Mouse (Mus musculus) neural tube, embryonic 14.5 days (tissue): Measurements from ENCODE around the gene Amotl1. TPM values are rescaled to one million over a fixed set of nuclear protein-coding genes. Genes with fewer than 3 reads are reported as not detected.

ENCODE experiments used
- ATAC-seq: fragments of 200-750 bp; cut with Nextera tagmentation; 2 replicates; pipeline ENCODE4 v1.8.0; 2017; ENCODE audit warnings: low read depth, mild to moderate bottlenecking, moderate TSS enrichment, moderate library complexity
- H3K27ac ChIP-seq: fragments of 300-500 bp; sonication (generic); 2 replicates; pipeline ENCODE4 v1.5.1; 2014; ENCODE audit warnings: low read depth, mild to moderate bottlenecking, control low read depth, low read length, moderate library complexity, mixed read lengths
- H3K27me3 ChIP-seq: fragments of 300-500 bp; sonication (generic); 2 replicates; pipeline ENCODE4 v1.6.1; 2014; ENCODE audit warnings: low read length; ENCODE audit not compliant: control insufficient read depth, insufficient read depth
- H3K36me3 ChIP-seq: fragments of 300-500 bp; sonication (generic); 2 replicates; pipeline ENCODE4 v1.6.1; 2014; ENCODE audit warnings: low read length, mixed read lengths; ENCODE audit not compliant: control insufficient read depth, insufficient read depth
- H3K4me1 ChIP-seq: fragments of 300-500 bp; sonication (generic); 2 replicates; pipeline ENCODE4 v1.6.1; 2014; ENCODE audit warnings: low read length; ENCODE audit not compliant: control insufficient read depth, insufficient read depth
- H3K4me2 ChIP-seq: fragments of 300-500 bp; sonication (generic); 2 replicates; pipeline ENCODE4 v1.6.1; 2014; ENCODE audit warnings: mild to moderate bottlenecking, low read depth, low read length, control low read depth
- H3K4me3 ChIP-seq: fragments of 300-500 bp; sonication (generic); 2 replicates; pipeline ENCODE4 v1.5.1; 2014; ENCODE audit warnings: low read depth, low read length, control low read depth, mixed read lengths
- H3K9ac ChIP-seq: fragments of 300-500 bp; sonication (generic); replicated peaks from 2 replicates; pipeline ENCODE4 v1.6.1; 2014; ENCODE audit warnings: low read depth, mild to moderate bottlenecking, control low read depth, low read length, mixed read lengths
- H3K9me3 ChIP-seq: fragments of 300-500 bp; sonication (generic); 2 replicates; pipeline ENCODE4 v1.6.1; 2016; ENCODE audit warnings: low read length; ENCODE audit not compliant: control insufficient read depth
- WGBS: fragments of 180-500 bp; shearing (Covaris S2); extraction: QIAGEN DNeasy Blood & Tissue Kit; methylation state at CpG from one replicate; pipeline ENCODE4 v1.1.7; 2014; 5-methylcytosine and 5-hydroxymethylcytosine counted together
- polyA plus RNA-seq: library from polyadenylated mRNA; unstranded; fragments of >200 nt; fragmentation: Nextera tagmentation; extraction: Ambion mirVana; gene quantifications from 2 replicates; pipeline ENCODE4 v1.2.1, GENCODE M21; 2014

Gene Amotl1
- polyA plus RNA-seq, 1 experiment from 2014 or later, result 8.2 TPM

DNA sequence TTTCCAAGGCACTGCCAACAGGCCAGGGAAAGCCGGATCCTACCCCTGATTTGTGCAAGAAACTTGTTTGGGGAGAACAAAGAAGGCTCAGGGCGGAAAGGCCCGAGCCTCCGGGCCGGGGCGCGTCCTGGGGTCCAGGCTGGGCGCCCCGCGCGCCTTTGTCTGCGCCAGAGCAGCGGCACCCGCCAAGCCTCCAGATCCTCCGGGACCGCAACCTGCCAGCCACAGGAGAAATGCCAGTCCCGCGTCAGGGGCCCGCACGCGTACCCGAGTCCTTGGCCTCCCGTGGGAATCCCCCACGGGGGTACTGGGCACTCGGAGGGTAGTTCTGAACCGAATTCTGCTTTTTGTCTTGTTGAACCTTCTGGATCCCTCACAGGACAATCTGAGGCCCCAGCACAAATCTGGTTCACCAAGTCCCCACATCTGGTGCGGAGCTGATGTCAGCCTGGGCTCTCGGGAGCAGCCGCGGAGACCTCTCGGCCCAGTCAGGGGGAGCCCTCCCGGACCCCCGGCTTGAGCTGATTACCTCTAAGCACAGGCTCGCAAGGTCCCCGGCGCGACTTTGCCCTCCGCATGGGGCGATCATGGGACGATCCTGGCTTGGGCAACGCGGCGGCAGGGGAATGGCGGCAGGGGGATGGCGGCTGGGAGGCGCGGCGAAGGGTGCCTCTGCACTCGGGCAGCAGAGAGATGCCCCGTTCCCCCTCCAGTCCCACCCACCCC lies 30.5 kb downstream of the Amotl1 start:
- Histone ChIP-seq H3K36me3 (no peaks in the 10 kb centered on the region), H3K4me1 (peaks cover 23% of the 10 kb centered on the region), H3K27ac (peak overlapping the region; percentile 49), H3K4me3 (peak overlapping the region; percentile 72), H3K9ac (peak overlapping the region; percentile 92), H3K27me3 (no peaks in the 10 kb centered on the region), H3K4me2 (peak overlapping the region; percentile 69), H3K9me3 (no peaks in the 10 kb centered on the region)
- peak; percentile 72 for ATAC-seq
- WGBS, result under 1% methylated on average over 47 of the region's 50 CpGs

DNA sequence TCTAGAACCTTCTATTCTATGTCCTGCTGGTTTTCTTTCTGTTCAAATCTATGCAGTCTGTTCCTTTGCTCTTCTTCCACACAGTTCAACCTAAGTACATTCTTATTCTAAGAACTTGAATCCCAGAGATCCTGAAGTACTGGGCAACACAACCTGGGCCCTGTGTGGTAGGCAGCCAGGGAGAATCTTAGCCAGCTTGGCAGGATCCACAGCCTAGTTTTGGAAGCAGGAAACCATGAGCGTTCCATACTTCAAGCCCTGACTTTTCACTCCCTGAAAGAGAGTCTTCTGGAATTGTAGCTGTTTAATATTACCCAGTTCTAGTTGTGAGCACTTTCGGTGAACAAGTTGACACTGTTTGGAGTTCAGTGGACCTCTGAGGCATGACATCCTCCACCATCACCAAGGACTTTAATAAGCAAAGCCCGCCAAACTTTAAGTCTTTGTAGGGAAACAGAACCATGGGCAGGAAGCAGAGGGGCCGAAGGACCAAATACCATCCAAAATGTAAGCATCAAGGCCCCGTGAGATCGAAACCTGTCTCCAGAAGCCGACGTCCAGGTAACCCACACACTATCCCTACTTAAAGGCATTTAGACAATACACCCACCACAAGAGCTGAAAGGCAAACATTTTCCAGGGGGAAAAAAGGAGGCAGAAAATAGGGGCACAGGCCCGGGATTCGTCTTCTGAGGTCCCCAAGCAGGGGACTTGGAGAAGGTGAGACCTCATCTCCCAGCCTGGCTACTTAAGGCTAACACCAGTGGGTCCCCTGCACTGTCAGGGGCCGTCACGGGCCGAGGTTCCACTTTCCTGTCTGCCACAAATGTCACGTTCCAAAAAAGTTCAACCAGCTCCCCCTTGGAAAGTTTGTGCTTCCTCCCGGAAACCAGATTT lies 31.3 kb downstream of the Amotl1 start:
- H3K4me2 ChIP-seq, result peak overlapping the region; percentile 69
- 11% methylated on average over 15 of the region's 15 CpGs for WGBS
- H3K4me1 ChIP-seq, result peaks cover 24% of the 10 kb centered on the region
- H3K27me3 ChIP-seq, result no peaks in the 10 kb centered on the region
- ATAC-seq, result no peak
- no peaks in the 10 kb centered on the region for H3K36me3 ChIP-seq
- peak overlapping the region; percentile 92 for H3K9ac ChIP-seq
- no peaks in the 10 kb centered on the region for H3K9me3 ChIP-seq
- H3K4me3 ChIP-seq, result peak overlapping the region; percentile 72
- peak overlapping the region; percentile 49 for H3K27ac ChIP-seq

DNA sequence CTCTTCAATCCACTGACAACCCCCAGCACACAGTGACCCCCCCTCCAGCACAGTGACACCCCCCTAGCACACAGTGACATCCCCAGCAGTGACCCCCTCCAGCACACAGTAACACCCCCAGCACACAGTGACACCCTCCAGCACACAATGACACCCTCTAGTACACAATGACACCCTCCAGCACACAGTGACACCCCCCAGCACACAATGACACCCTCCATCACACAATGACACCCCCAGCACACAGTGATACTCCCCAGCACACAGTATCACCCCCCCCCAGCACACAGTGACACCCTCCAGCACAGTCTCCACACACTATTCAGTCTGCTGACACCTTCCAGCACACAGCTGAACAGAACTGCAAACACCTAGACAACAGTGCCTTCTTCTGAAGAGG lies 32.3 kb downstream of the Amotl1 start:
- Histone ChIP-seq H3K9me3 (no peaks in the 10 kb centered on the region), H3K36me3 (no peaks in the 10 kb centered on the region), H3K4me2 (peak overlapping the region; percentile 69), H3K4me3 (peak overlapping the region; percentile 72; the same call in 1 of the 2 replicates), H3K27ac (no peak overlapping the region), H3K4me1 (peaks cover 30% of the 10 kb centered on the region), H3K27me3 (no peaks in the 10 kb centered on the region), H3K9ac (0 out of 2 replicates have a peak overlapping the region, but pooled peaks have one; percentile 26)
- ATAC-seq, result no peak; the same call in 1 of the 2 replicates

DNA sequence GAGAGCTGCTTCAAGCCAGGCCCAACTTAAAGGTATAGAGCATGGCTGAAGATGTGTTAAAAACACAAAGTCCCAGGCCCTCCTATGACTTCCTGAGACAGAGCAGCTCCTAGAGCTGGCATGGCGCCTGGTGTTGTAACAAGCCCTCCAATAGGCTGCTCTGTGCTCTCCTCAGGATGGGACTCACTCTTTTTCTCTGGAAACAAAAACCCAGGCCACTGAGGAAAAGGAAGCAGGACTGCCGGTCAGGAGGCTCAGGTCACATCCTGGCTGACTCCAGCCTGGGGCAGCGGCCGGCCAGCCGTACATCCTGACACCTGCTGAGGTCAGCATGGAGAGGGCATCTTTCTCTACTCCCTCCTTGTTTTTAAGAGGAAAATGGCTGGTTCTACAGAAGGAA lies 36.3 kb downstream of the Amotl1 start:
- Histone ChIP-seq H3K9me3 (no peaks in the 10 kb centered on the region), H3K4me2 (0 out of 2 replicates have a peak overlapping the region, but pooled peaks have one; percentile 2), H3K27ac (no peak overlapping the region), H3K36me3 (no peaks in the 10 kb centered on the region), H3K4me1 (peaks cover 28% of the 10 kb centered on the region), H3K4me3 (no peak overlapping the region), H3K9ac (no peak overlapping the region), H3K27me3 (no peaks in the 10 kb centered on the region)
- no peak for ATAC-seq
- WGBS, result 67% methylated on average over 5 of the region's 5 CpGs

DNA sequence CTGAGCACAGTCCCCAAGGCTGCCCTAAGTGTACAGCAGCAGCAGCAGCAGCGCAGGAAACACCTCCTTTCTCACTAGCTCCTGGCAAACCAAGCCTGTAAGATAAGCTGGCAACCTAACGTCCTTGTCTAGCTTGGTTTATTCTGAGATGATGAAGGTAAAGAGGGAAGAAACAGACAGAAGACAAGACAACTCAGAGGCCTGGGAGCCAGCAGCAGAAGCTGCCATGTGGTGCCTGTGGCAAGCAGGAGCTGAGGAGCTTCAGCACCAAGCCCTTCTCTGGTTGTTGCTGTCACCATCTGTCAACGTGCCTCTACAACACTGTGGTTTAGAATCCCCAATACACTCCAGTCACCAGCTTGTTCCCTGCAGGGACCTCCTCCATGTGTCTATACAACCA lies 37.4 kb downstream of the Amotl1 start:
- Histone ChIP-seq H3K4me2 (no peak overlapping the region), H3K36me3 (no peaks in the 10 kb centered on the region), H3K27me3 (no peaks in the 10 kb centered on the region), H3K9ac (no peak overlapping the region), H3K9me3 (no peaks in the 10 kb centered on the region), H3K27ac (no peak overlapping the region), H3K4me1 (peaks cover 18% of the 10 kb centered on the region), H3K4me3 (no peak overlapping the region)
- ATAC-seq, result no peak
- 73% methylated on average over 3 of the region's 3 CpGs for WGBS

DNA sequence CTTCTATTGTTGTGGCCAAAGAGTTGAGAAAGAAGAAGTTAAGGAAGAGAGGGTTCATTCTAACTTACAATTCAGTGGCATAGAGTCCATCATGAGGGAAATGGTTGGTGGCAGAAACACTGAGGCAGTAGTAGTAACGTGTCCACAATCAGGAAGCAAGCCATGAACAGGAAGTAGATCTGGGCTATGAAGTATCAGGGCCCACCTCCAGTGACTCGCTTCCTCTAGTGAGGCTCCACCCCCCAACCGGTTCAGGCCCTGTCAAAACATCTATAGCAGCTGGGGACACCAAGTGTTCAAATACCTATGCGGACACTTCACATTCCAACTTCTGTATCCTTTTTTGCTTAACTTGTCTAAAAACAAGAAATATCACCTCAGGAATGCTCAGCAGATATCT lies 38.9 kb downstream of the Amotl1 start:
- Histone ChIP-seq H3K9ac (no peak overlapping the region), H3K9me3 (no peaks in the 10 kb centered on the region), H3K4me2 (no peak overlapping the region), H3K27me3 (no peaks in the 10 kb centered on the region), H3K36me3 (no peaks in the 10 kb centered on the region), H3K4me1 (peaks cover 12% of the 10 kb centered on the region; the same call in 1 of the 2 replicates), H3K4me3 (no peak overlapping the region), H3K27ac (no peak overlapping the region)
- WGBS, result 95% methylated on average over 4 of the region's 4 CpGs
- ATAC-seq, result no peak

DNA sequence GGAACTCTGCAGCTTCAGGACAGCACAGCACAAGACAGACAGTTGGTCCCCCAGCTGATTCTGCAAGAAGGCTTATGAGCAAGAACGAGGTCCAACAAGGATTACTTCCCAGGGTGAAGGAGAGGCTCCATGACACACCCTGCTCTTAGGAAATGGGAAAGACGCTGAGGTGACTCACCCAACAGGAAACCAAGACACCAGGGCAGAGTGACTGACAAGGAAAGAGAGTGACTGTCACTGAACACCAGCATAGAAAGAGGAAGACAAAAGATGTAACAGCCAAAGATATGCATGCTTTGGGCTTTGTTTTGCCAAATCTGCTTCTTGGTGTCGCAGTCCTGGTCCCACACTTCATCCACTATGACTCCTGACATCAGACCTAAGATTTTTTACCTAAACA lies 40.5 kb downstream of the Amotl1 start:
- Histone ChIP-seq H3K4me3 (no peak overlapping the region), H3K4me1 (peaks cover 9% of the 10 kb centered on the region; the same call in 1 of the 2 replicates), H3K27me3 (no peaks in the 10 kb centered on the region), H3K36me3 (no peaks in the 10 kb centered on the region), H3K27ac (no peak overlapping the region), H3K4me2 (no peak overlapping the region), H3K9me3 (no peaks in the 10 kb centered on the region), H3K9ac (no peak overlapping the region)
- ATAC-seq, result no peak
- 93% methylated on average over 3 of the region's 3 CpGs for WGBS

DNA sequence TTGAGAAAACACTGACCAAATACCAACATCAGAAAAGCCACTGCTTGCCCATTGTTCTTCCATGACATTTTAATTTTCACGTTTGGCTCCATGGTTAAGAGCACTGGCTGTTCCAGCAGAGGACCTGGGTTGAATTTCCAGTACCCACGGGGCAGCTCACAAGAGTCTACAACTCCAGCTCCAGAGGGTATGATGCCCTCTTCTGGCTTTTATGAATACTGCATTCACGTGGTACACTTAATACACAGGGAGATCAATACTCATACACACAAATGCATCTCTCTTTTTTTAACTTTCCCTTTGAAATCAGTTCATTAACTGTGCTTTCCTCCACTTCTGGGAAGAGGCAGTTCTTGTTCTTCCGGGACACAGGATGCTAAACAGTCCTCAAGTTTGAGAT lies 41.4 kb downstream of the Amotl1 start:
- WGBS, result 81% methylated on average over 4 of the region's 4 CpGs
- H3K36me3 ChIP-seq, result no peaks in the 10 kb centered on the region
- no peaks in the 10 kb centered on the region for H3K27me3 ChIP-seq
- no peak overlapping the region for H3K27ac ChIP-seq
- no peak for ATAC-seq
- no peak overlapping the region for H3K9ac ChIP-seq
- no peaks in the 10 kb centered on the region for H3K9me3 ChIP-seq
- no peak overlapping the region for H3K4me2 ChIP-seq
- H3K4me1 ChIP-seq, result peaks cover 7% of the 10 kb centered on the region; the same call in 1 of the 2 replicates
- no peak overlapping the region for H3K4me3 ChIP-seq

DNA sequence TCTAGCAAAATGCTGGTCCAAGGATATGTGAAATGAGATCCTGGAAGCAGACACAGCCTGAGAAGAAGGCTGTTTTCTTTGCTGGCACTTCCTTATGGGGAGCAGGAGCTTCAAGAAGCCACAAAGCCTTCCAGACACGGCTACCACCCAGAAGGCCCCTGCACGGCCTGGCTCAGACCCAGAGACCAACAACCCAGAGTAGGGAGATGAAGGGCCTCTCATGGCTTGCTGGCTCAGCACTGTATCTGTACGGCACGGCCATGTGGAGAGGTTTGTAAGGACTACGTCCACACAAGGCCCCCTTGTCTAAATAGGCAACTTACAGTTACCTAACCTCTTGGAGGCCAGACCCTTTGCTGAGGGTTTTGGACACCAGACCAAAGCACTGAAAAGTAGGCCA lies 45.1 kb downstream of the Amotl1 start:
- WGBS, result 90% methylated on average over 5 of the region's 5 CpGs
- H3K9me3 ChIP-seq, result no peaks in the 10 kb centered on the region
- no peak for ATAC-seq
- no peaks in the 10 kb centered on the region for H3K27me3 ChIP-seq
- H3K4me1 ChIP-seq, result no peaks in the 10 kb centered on the region
- no peak overlapping the region for H3K4me3 ChIP-seq
- no peaks in the 10 kb centered on the region for H3K36me3 ChIP-seq
- H3K9ac ChIP-seq, result no peak overlapping the region
- no peak overlapping the region for H3K4me2 ChIP-seq
- H3K27ac ChIP-seq, result no peak overlapping the region
